Mouse (Mus musculus) cortical plate, adult 2 months (tissue): ENCODE measurements around the gene Cd180. TPM values are rescaled to one million over a fixed set of nuclear protein-coding genes. Genes with fewer than 3 reads are reported as not detected.

Source experiments
- H3K27ac ChIP-seq: fragments of 200-500 bp; 2 replicates; pipeline ENCODE4 v1.5.1; 2012; ENCODE audit warnings: low read length, control low read depth, inconsistent platforms; ENCODE audit not compliant: insufficient read depth
- H3K4me1 ChIP-seq: fragments of 200-500 bp; 2 replicates; pipeline ENCODE4 v1.6.1; 2011; ENCODE audit warnings: low read length; ENCODE audit not compliant: control insufficient read depth, insufficient read depth
- H3K4me3 ChIP-seq: fragments of 200-500 bp; 2 replicates; pipeline ENCODE4 v1.5.1; 2011; ENCODE audit warnings: mild to moderate bottlenecking, low read length, control low read depth; ENCODE audit not compliant: insufficient read depth
- CTCF ChIP-seq: fragments of 200-500 bp; IDR thresholded peaks from 2 replicates; pipeline ENCODE4 v1.5.1; 2011; ENCODE audit warnings: mild to moderate bottlenecking, control low read depth, low read length; ENCODE audit not compliant: insufficient read depth; ENCODE audit errors: extremely low read depth
- POLR2A ChIP-seq: fragments of 200-500 bp; IDR thresholded peaks from 2 replicates; pipeline ENCODE4 v1.6.1; 2011; ENCODE audit warnings: mild to moderate bottlenecking, low read length, control low read depth; ENCODE audit not compliant: insufficient read depth; ENCODE audit errors: extremely low read depth
- polyA plus RNA-seq: library from polyadenylated mRNA; depleted of rRNA; stranded (reverse); fragments of >200 nt; gene quantifications from 2 replicates; pipeline ENCODE4 v1.2.3, GENCODE M21; 2012

Cd180 gene
- polyA plus RNA-seq, 1 experiment, result 1.9 TPM

- H3K27ac ChIP-seq, result no peak overlapping the region; the same call in 1 of the 2 replicates
- H3K4me1 ChIP-seq, result no peaks in the 10 kb centered on the region
- H3K4me3 ChIP-seq, result no peak overlapping the region
- TF ChIP-seq POLR2A, result no peak
- no peak for TF ChIP-seq CTCF
These were observed 29.3 kb upstream of the Cd180 start for GRCm38 (mm10) chr13:102664041-102664440.

DNA sequence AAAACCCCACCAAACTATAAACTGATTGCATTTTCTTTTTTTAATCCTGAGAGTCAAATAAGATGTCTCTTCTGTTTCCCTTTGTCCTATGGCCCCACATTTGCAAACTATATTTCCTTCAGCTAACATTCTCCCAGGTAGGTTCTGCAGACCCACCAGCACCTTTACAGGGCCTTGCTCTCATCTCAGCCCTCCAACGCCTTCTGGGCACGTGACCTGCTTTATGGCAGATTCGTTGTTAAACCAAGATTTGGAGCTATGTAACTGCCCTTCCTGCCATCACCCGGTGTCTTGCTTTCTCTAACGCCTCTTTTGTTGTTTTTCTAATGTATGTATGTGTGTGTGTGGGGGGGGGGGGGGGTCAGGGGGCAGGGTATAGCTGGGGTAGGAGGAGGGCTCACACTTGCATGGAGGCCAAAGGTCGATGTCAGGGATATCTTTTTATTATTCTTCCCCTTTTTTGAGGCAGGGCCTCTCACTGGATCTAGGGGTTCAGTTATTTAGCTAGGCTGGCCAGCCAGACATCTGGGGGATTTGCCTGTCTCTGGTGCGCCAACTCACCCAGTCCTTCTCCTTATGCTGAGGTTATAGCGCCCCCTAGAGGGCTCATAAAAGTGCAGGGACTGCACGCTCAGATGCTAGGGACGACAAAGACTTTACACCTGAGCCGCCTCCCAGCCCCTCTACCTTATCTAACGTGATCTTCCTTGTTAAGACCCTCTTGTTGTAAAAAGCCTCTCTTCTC is 28.3 kb upstream of the Cd180 start:
- TF ChIP-seq CTCF (peak; percentile 60), POLR2A (no peak)
- no peaks in the 10 kb centered on the region for H3K4me1 ChIP-seq
- no peak overlapping the region for H3K27ac ChIP-seq
- H3K4me3 ChIP-seq, result no peak overlapping the region

DNA sequence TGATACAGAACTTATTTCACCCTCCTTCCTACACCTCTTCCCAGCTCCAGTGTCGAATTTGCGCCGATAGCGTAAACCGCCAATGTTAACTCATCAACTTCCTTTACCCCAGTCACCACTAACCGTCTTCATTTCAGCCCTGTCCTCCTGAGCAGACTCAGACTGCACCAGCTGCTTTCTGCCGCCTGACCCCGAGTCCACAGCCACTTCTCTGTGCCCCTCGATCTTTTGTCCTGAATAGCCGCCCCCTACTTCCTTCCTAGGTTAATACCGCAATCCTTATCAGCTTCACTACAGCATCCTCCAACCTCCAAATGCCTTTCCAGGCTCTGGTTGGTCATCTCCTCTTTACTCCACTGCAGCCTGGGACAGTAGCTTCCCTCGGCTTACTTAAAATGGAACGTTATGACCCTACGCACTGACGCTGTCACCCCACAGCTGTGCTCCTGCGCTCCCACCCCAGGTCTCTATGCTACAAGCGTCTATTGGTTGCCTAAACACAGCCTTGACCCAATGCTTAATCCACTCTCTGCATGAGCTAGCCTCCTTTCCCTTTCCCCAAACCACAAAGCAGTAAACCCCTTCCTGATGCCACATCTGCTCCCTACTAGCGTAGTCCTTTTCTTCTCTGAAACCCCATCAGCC is 27.6 kb upstream of the Cd180 start:
- Histone ChIP-seq H3K27ac (no peak overlapping the region), H3K4me1 (no peaks in the 10 kb centered on the region), H3K4me3 (no peak overlapping the region)
- TF ChIP-seq POLR2A, result no peak
- TF ChIP-seq CTCF, result no peak

GRCm38 (mm10) chr13:102666233-102666614 is 27.1 kb upstream of the Cd180 start:
- Histone ChIP-seq H3K4me1 (no peaks in the 10 kb centered on the region), H3K27ac (no peak overlapping the region), H3K4me3 (no peak overlapping the region)
- TF ChIP-seq POLR2A, result no peak
- no peak for TF ChIP-seq CTCF

DNA sequence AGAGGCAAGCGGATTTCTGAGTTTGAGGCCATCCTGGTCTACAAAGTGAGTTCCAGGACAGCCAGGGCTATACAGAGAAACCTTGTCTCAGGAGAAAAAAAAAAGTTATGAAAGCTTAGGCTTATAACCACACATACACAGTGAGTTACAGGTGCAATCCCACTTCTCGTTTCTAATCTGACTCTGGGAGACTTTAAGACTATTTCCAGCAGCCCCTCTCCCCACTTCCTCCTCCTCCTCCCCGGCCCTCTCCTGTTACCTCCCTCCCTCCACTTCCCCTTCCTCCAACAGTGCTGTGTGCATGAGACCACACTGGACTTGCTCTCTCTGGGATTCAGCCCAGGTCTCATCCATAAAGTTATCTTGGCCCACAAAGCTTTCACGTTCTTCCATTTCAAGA is 26.6 kb upstream of the Cd180 start:
- Histone ChIP-seq H3K4me3 (no peak overlapping the region), H3K4me1 (no peaks in the 10 kb centered on the region), H3K27ac (no peak overlapping the region)
- TF ChIP-seq CTCF, result no peak
- TF ChIP-seq POLR2A, result no peak

- Histone ChIP-seq H3K4me1 (no peaks in the 10 kb centered on the region), H3K27ac (no peak overlapping the region), H3K4me3 (no peak overlapping the region)
- TF ChIP-seq CTCF (no peak), POLR2A (no peak)
These were observed 26.0 kb upstream of the Cd180 start for GRCm38 (mm10) chr13:102667401-102667800.

- no peak for TF ChIP-seq CTCF
- TF ChIP-seq POLR2A, result no peak
- Histone ChIP-seq H3K4me3 (no peak overlapping the region), H3K4me1 (no peaks in the 10 kb centered on the region), H3K27ac (no peak overlapping the region)
These were observed 25.5 kb upstream of the Cd180 start for GRCm38 (mm10) chr13:102667842-102668241.

- no peak for TF ChIP-seq CTCF
- no peak for TF ChIP-seq POLR2A
- no peaks in the 10 kb centered on the region for H3K4me1 ChIP-seq
- H3K4me3 ChIP-seq, result no peak overlapping the region
- H3K27ac ChIP-seq, result no peak overlapping the region
These were observed 24.4 kb upstream of the Cd180 start for GRCm38 (mm10) chr13:102668933-102669332.

GRCm38 (mm10) chr13:102669522-102670256 is 23.7 kb upstream of the Cd180 start:
- no peak overlapping the region for H3K4me3 ChIP-seq
- TF ChIP-seq POLR2A, result no peak
- no peak for TF ChIP-seq CTCF
- H3K4me1 ChIP-seq, result no peaks in the 10 kb centered on the region
- H3K27ac ChIP-seq, result no peak overlapping the region
